Mouse (Mus musculus): ENCODE measurements around the gene Ebf3.

Ebf3 gene

GRCm38 (mm10) chr7:137311341-137312110, 2.7 kb downstream of the Ebf3 start:
- DNase-seq: no peak

- DNase-seq: no peak
Measured at GRCm38 (mm10) chr7:137310876-137311275, 3.4 kb downstream of the Ebf3 start.

- DNase-seq: no peak
Measured at GRCm38 (mm10) chr7:137310091-137310761, 4.0 kb downstream of the Ebf3 start.

GRCm38 (mm10) chr7:137309071-137310066, 4.9 kb downstream of the Ebf3 start:
- no peak for DNase-seq

GRCm38 (mm10) chr7:137308061-137309060, 5.9 kb downstream of the Ebf3 start:
- DNase-seq: no peak

- no peak for DNase-seq
Measured at GRCm38 (mm10) chr7:137307131-137307530, 7.1 kb downstream of the Ebf3 start.

GRCm38 (mm10) chr7:137306127-137306526, 8.1 kb downstream of the Ebf3 start:
- DNase-seq: no peak

- DNase-seq: no peak
Measured at GRCm38 (mm10) chr7:137303776-137304171, 10.5 kb downstream of the Ebf3 start.

GRCm38 (mm10) chr7:137302961-137303775, 11.1 kb downstream of the Ebf3 start:
- no peak for DNase-seq

- DNase-seq: no peak
Measured at GRCm38 (mm10) chr7:137302161-137302560, 12.1 kb downstream of the Ebf3 start.

GRCm38 (mm10) chr7:137301329-137301751, 12.9 kb downstream of the Ebf3 start:
- DNase-seq: no peak

- DNase-seq: no peak
Measured at GRCm38 (mm10) chr7:137300826-137301225, 13.4 kb downstream of the Ebf3 start.

GRCm38 (mm10) chr7:137300169-137300568, 14.1 kb downstream of the Ebf3 start:
- no peak for DNase-seq

- DNase-seq: no peak
Measured at GRCm38 (mm10) chr7:137297594-137298381, 16.5 kb downstream of the Ebf3 start.

- DNase-seq: no peak
Measured at GRCm38 (mm10) chr7:137297131-137297530, 17.1 kb downstream of the Ebf3 start.

GRCm38 (mm10) chr7:137295612-137296011, 18.6 kb downstream of the Ebf3 start:
- no peak for DNase-seq

- no peak for DNase-seq
Measured at GRCm38 (mm10) chr7:137294446-137294845, 19.8 kb downstream of the Ebf3 start.

GRCm38 (mm10) chr7:137289290-137289957, 24.8 kb downstream of the Ebf3 start:
- peak; percentile 84 for DNase-seq

- no peak for DNase-seq
Measured at GRCm38 (mm10) chr7:137278171-137278570, 36.1 kb downstream of the Ebf3 start.

All from thymus, postnatal 14 days (tissue).